Mouse (Mus musculus) heart, postnatal 0 days (tissue): ENCODE measurements around the gene Pheta2. TPM values are rescaled to one million over a fixed set of nuclear protein-coding genes. Genes with fewer than 3 reads are reported as not detected.

ENCODE experiments used
- ATAC-seq: fragments of 200-750 bp; cut with Nextera tagmentation; 2 replicates; pipeline ENCODE4 v1.8.0; 2017; ENCODE audit warnings: low read depth, moderate number of reproducible peaks, moderate library complexity; ENCODE audit not compliant: insufficient read depth
- DNase-seq: peaks from one replicate; pipeline ENCODE4 v3.0.0-alpha.2; 2016; ENCODE audit warnings: low spot score
- H3K27ac ChIP-seq: fragments of 300-500 bp; sonication (generic); 2 replicates; pipeline ENCODE4 v1.5.1; 2014; ENCODE audit warnings: low read depth, mild to moderate bottlenecking
- H3K27me3 ChIP-seq: fragments of 300-500 bp; sonication (generic); 2 replicates; pipeline ENCODE4 v1.6.1; 2014; ENCODE audit warnings: low read length, mixed read lengths; ENCODE audit not compliant: control insufficient read depth, insufficient read depth
- H3K36me3 ChIP-seq: fragments of 300-500 bp; sonication (generic); replicated peaks from 2 replicates; pipeline ENCODE4 v1.6.1; 2014; ENCODE audit warnings: low read length, mixed read lengths; ENCODE audit not compliant: control insufficient read depth, insufficient read depth
- H3K4me1 ChIP-seq: fragments of 300-500 bp; sonication (generic); 2 replicates; pipeline ENCODE4 v1.6.1; 2014; ENCODE audit warnings: antibody characterized with exemption; ENCODE audit not compliant: control insufficient read depth, insufficient read depth
- H3K4me2 ChIP-seq: fragments of 300-500 bp; sonication (generic); 2 replicates; pipeline ENCODE4 v1.6.1; 2014; ENCODE audit warnings: low read depth, mild to moderate bottlenecking, low read length, moderate library complexity
- H3K4me3 ChIP-seq: fragments of 300-500 bp; sonication (generic); 2 replicates; pipeline ENCODE4 v1.5.1; 2014; ENCODE audit warnings: low read depth, low read length
- H3K9ac ChIP-seq: fragments of 300-500 bp; sonication (generic); replicated peaks from 2 replicates; pipeline ENCODE4 v1.6.1; 2014; ENCODE audit warnings: low read depth, low read length, mixed read lengths
- H3K9me3 ChIP-seq: fragments of 300-500 bp; sonication (generic); replicated peaks from 2 replicates; pipeline ENCODE4 v1.6.1; 2016; ENCODE audit warnings: low read length; ENCODE audit not compliant: control insufficient read depth
- CTCF ChIP-seq: IDR thresholded peaks from 2 replicates; pipeline ENCODE4 v1.5.1; 2016; ENCODE audit warnings: antibody characterized with exemption, control low read depth, low read depth
- EP300 ChIP-seq: IDR thresholded peaks from 2 replicates; pipeline ENCODE4 v1.6.1; 2016; ENCODE audit warnings: antibody characterized with exemption, low read depth
- WGBS: fragments of 180-500 bp; shearing (Covaris S2); extraction: QIAGEN DNeasy Blood & Tissue Kit; methylation state at CpG from one replicate; pipeline ENCODE4 v1.1.7; 2014; 5-methylcytosine and 5-hydroxymethylcytosine counted together
- polyA plus RNA-seq: library from polyadenylated mRNA; unstranded; fragments of >200 nt; fragmentation: Nextera tagmentation; extraction: Ambion mirVana; gene quantifications from 2 replicates; pipeline ENCODE4 v1.2.1, GENCODE M21; 2015
- total RNA-seq: library from RNA; depleted of rRNA; stranded (reverse); fragments of >200 nt; gene quantifications from 2 replicates; pipeline ENCODE4 v1.2.3, GENCODE M21; 2014; ENCODE audit warnings: low replicate concordance

Pheta2 gene
- total and polyA plus RNA-seq, 2 experiments from 2014 or later = 1.4 to 3.6 TPM

GRCm38 (mm10) chr15:82340414-82341035 is 1.8 kb downstream of the Pheta2 start:
- no peaks in the 10 kb centered on the region for H3K9me3 ChIP-seq
- peaks cover 29% of the 10 kb centered on the region for H3K4me1 ChIP-seq
- TF ChIP-seq EP300 = no peak
- no peak for TF ChIP-seq CTCF
- peak overlapping the region; percentile 73 for H3K9ac ChIP-seq
- WGBS = 39% methylated on average over 21 of the region's 21 CpGs
- peaks cover 15% of the 10 kb centered on the region for H3K36me3 ChIP-seq
- no peak for DNase-seq
- peak overlapping the region; percentile 69 for H3K4me2 ChIP-seq
- H3K27ac ChIP-seq = peak overlapping the region; percentile 77
- no peaks in the 10 kb centered on the region for H3K27me3 ChIP-seq
- no peak for ATAC-seq
- H3K4me3 ChIP-seq = peak overlapping the region; percentile 48

- H3K36me3 ChIP-seq = peaks cover 9% of the 10 kb centered on the region
- H3K27me3 ChIP-seq = no peaks in the 10 kb centered on the region
- 2% methylated on average over 29 of the region's 40 CpGs for WGBS
- peak overlapping the region; percentile 48 for H3K4me3 ChIP-seq
- peak overlapping the region; percentile 69 for H3K4me2 ChIP-seq
- H3K9me3 ChIP-seq = no peaks in the 10 kb centered on the region
- peak overlapping the region; percentile 73 for H3K9ac ChIP-seq
- ATAC-seq (no peak), DNase-seq (peak; percentile 40)
- H3K4me1 ChIP-seq = peaks cover 29% of the 10 kb centered on the region
- TF ChIP-seq CTCF (no peak), EP300 (0 out of 2 replicates have a peak, but pooled peaks have one; percentile 8)
- H3K27ac ChIP-seq = peak overlapping the region; percentile 77
Observed at GRCm38 (mm10) chr15:82341036-82341501, 2.3 kb downstream of the Pheta2 start.

GRCm38 (mm10) chr15:82341675-82342542 is 3.2 kb downstream of the Pheta2 start:
- Histone ChIP-seq H3K4me1 (peaks cover 31% of the 10 kb centered on the region), H3K4me2 (peak overlapping the region; percentile 69), H3K9ac (peak overlapping the region; percentile 73; the same call in 1 of the 2 replicates), H3K27me3 (no peaks in the 10 kb centered on the region), H3K27ac (peak overlapping the region; percentile 77), H3K36me3 (peaks cover under 1% of the 10 kb centered on the region; the same call in 1 of the 2 replicates), H3K9me3 (no peaks in the 10 kb centered on the region), H3K4me3 (peak overlapping the region; percentile 48)
- ATAC-seq = no peak
- WGBS = 32% methylated on average over 15 of the region's 15 CpGs
- no peak for TF ChIP-seq EP300
- TF ChIP-seq CTCF = no peak
- DNase-seq = peak; percentile 47

DNA sequence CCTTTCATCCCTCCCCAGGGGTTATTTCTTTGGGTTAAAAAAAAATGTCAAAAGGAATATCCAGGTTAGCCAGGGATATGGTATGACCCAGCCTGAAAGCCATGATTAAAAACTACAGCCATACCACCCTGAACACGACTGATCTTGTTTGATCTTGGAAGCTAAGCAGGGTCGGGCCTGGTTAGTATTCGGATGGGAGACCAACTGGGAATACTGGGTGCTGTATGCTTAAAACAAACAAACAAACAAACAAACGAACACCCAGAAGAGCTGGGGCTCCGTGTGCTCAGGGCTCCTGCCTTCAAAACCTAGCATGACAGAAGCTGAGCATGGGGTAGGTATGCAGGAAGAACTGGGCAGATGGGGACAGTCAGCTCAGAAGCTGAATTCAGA is 3.8 kb downstream of the Pheta2 start:
- DNase-seq (no peak), ATAC-seq (no peak)
- Histone ChIP-seq H3K9me3 (no peaks in the 10 kb centered on the region), H3K4me3 (no peak overlapping the region), H3K27me3 (no peaks in the 10 kb centered on the region), H3K4me2 (no peak overlapping the region), H3K36me3 (no peaks in the 10 kb centered on the region), H3K4me1 (peaks cover 33% of the 10 kb centered on the region), H3K27ac (peak overlapping the region; percentile 77; the same call in 1 of the 2 replicates), H3K9ac (no peak overlapping the region)
- WGBS = 83% methylated on average over 5 of the region's 5 CpGs
- TF ChIP-seq EP300 (no peak), CTCF (no peak)

GRCm38 (mm10) chr15:82343368-82344287 is 4.9 kb downstream of the Pheta2 start:
- H3K4me3 ChIP-seq = no peak overlapping the region
- H3K4me2 ChIP-seq = no peak overlapping the region
- no peak for TF ChIP-seq EP300
- no peak for TF ChIP-seq CTCF
- no peak for ATAC-seq
- H3K27me3 ChIP-seq = no peaks in the 10 kb centered on the region
- 89% methylated on average over 27 of the region's 27 CpGs for WGBS
- H3K27ac ChIP-seq = no peak overlapping the region
- no peak for DNase-seq
- peaks cover 10% of the 10 kb centered on the region for H3K36me3 ChIP-seq
- H3K4me1 ChIP-seq = peaks cover 25% of the 10 kb centered on the region
- no peaks in the 10 kb centered on the region for H3K9me3 ChIP-seq
- H3K9ac ChIP-seq = no peak overlapping the region
